Mouse (Mus musculus) lung, embryonic 14.5 days (tissue): ENCODE data around the gene Zfp704. TPM values are rescaled to one million over a fixed set of nuclear protein-coding genes. Genes with fewer than 3 reads are reported as not detected.

Experiments
- ATAC-seq: fragments of 200-750 bp; cut with Nextera tagmentation; 2 replicates; pipeline ENCODE4 v1.8.0; 2017; ENCODE audit warnings: mild to moderate bottlenecking, moderate TSS enrichment, moderate library complexity; ENCODE audit not compliant: insufficient read depth
- DNase-seq: peaks from one replicate; pipeline ENCODE4 v3.0.0-alpha.2; 2015
- H3K27ac ChIP-seq: fragments of 300-500 bp; sonication (generic); 2 replicates; pipeline ENCODE4 v1.5.1; 2014; ENCODE audit warnings: low read depth, mild to moderate bottlenecking, moderate library complexity
- H3K27me3 ChIP-seq: fragments of 300-500 bp; sonication (generic); 2 replicates; pipeline ENCODE4 v1.6.1; 2014; ENCODE audit warnings: low read length, control low read depth; ENCODE audit not compliant: insufficient read depth
- H3K36me3 ChIP-seq: fragments of 300-500 bp; sonication (generic); 2 replicates; pipeline ENCODE4 v1.6.1; 2014; ENCODE audit warnings: control low read depth; ENCODE audit not compliant: insufficient read depth
- H3K4me1 ChIP-seq: fragments of 300-500 bp; sonication (generic); 2 replicates; pipeline ENCODE4 v1.6.1; 2014; ENCODE audit warnings: antibody characterized with exemption, control low read depth; ENCODE audit not compliant: insufficient read depth
- H3K4me2 ChIP-seq: fragments of 300-500 bp; sonication (generic); 2 replicates; pipeline ENCODE4 v1.6.1; 2014; ENCODE audit warnings: mild to moderate bottlenecking
- H3K4me3 ChIP-seq: fragments of 300-500 bp; sonication (generic); 2 replicates; pipeline ENCODE4 v1.5.1; 2014; ENCODE audit warnings: low read depth, low read length
- H3K9ac ChIP-seq: fragments of 300-500 bp; sonication (generic); 2 replicates; pipeline ENCODE4 v1.6.1; 2014
- H3K9me3 ChIP-seq: fragments of 300-500 bp; sonication (generic); 2 replicates; pipeline ENCODE4 v1.6.1; 2016; ENCODE audit warnings: low read depth, low read length, control low read depth
- CTCF ChIP-seq: IDR thresholded peaks from 2 replicates; pipeline ENCODE4 v1.5.1; 2016; ENCODE audit warnings: antibody characterized with exemption, low read depth
- WGBS: fragments of 180-500 bp; shearing (Covaris S2); extraction: QIAGEN DNeasy Blood & Tissue Kit; methylation state at CpG from one replicate; pipeline ENCODE4 v1.1.7; 2014; 5-methylcytosine and 5-hydroxymethylcytosine counted together
- polyA plus RNA-seq: library from polyadenylated mRNA; unstranded; fragments of >200 nt; fragmentation: Nextera tagmentation; extraction: Ambion mirVana; gene quantifications from 2 replicates; pipeline ENCODE4 v1.2.1, GENCODE M21; 2014

The Zfp704 gene
- polyA plus RNA-seq, 1 experiment from 2014 or later = 13.7 TPM

GRCm38 (mm10) chr3:9427826-9428225 is 182.1 kb downstream of the Zfp704 start:
- DNase-seq (no peak), ATAC-seq (no peak)
- H3K4me2 ChIP-seq = no peak overlapping the region
- H3K9ac ChIP-seq = no peak overlapping the region
- no peak overlapping the region for H3K4me3 ChIP-seq
- no peaks in the 10 kb centered on the region for H3K36me3 ChIP-seq
- H3K4me1 ChIP-seq = no peaks in the 10 kb centered on the region
- no peak overlapping the region for H3K27ac ChIP-seq
- no peak for TF ChIP-seq CTCF
- no peaks in the 10 kb centered on the region for H3K9me3 ChIP-seq
- no peaks in the 10 kb centered on the region for H3K27me3 ChIP-seq
- 73% methylated on average over 4 of the region's 4 CpGs for WGBS

GRCm38 (mm10) chr3:9425661-9426060 is 184.2 kb downstream of the Zfp704 start:
- Histone ChIP-seq H3K4me2 (no peak overlapping the region), H3K27ac (no peak overlapping the region), H3K36me3 (no peaks in the 10 kb centered on the region), H3K27me3 (no peaks in the 10 kb centered on the region), H3K9ac (no peak overlapping the region), H3K9me3 (no peaks in the 10 kb centered on the region), H3K4me1 (no peaks in the 10 kb centered on the region), H3K4me3 (no peak overlapping the region)
- DNase-seq (no peak), ATAC-seq (no peak)
- no peak for TF ChIP-seq CTCF
- 92% methylated on average over 5 of the region's 5 CpGs for WGBS

GRCm38 (mm10) chr3:9424637-9425036 is 185.2 kb downstream of the Zfp704 start:
- no peak overlapping the region for H3K4me2 ChIP-seq
- 86% methylated on average over 6 of the region's 6 CpGs for WGBS
- H3K27ac ChIP-seq = no peak overlapping the region
- ATAC-seq (no peak), DNase-seq (no peak)
- H3K36me3 ChIP-seq = no peaks in the 10 kb centered on the region
- no peaks in the 10 kb centered on the region for H3K27me3 ChIP-seq
- no peaks in the 10 kb centered on the region for H3K9me3 ChIP-seq
- TF ChIP-seq CTCF = no peak
- no peak overlapping the region for H3K9ac ChIP-seq
- H3K4me3 ChIP-seq = no peak overlapping the region
- no peaks in the 10 kb centered on the region for H3K4me1 ChIP-seq

- H3K27ac ChIP-seq = no peak overlapping the region
- no peak overlapping the region for H3K9ac ChIP-seq
- no peaks in the 10 kb centered on the region for H3K4me1 ChIP-seq
- H3K9me3 ChIP-seq = no peaks in the 10 kb centered on the region
- DNase-seq = no peak
- 89% methylated on average over 6 of the region's 6 CpGs for WGBS
- H3K4me3 ChIP-seq = no peak overlapping the region
- no peaks in the 10 kb centered on the region for H3K36me3 ChIP-seq
- no peak for TF ChIP-seq CTCF
- ATAC-seq = no peak
- H3K27me3 ChIP-seq = no peaks in the 10 kb centered on the region
- H3K4me2 ChIP-seq = no peak overlapping the region
Observed at GRCm38 (mm10) chr3:9423669-9424068, 186.2 kb downstream of the Zfp704 start.

GRCm38 (mm10) chr3:9408896-9409295 is 201.0 kb downstream of the Zfp704 start:
- no peak for ATAC-seq
- Histone ChIP-seq H3K4me1 (0 out of 2 replicates have a peak, but pooled peaks cover under 1% of the 10 kb centered on the region), H3K27me3 (no peaks in the 10 kb centered on the region), H3K27ac (no peak overlapping the region), H3K9me3 (no peaks in the 10 kb centered on the region), H3K4me3 (no peak overlapping the region), H3K36me3 (no peaks in the 10 kb centered on the region), H3K9ac (no peak overlapping the region), H3K4me2 (no peak overlapping the region)
- DNase-seq = no peak
- TF ChIP-seq CTCF = no peak
- 92% methylated on average over 4 of the region's 4 CpGs for WGBS

GRCm38 (mm10) chr3:9407801-9408200 is 202.1 kb downstream of the Zfp704 start:
- no peak for DNase-seq
- no peak for TF ChIP-seq CTCF
- Histone ChIP-seq H3K4me3 (no peak overlapping the region), H3K4me1 (0 out of 2 replicates have a peak, but pooled peaks cover 4% of the 10 kb centered on the region), H3K36me3 (no peaks in the 10 kb centered on the region), H3K9me3 (no peaks in the 10 kb centered on the region), H3K9ac (no peak overlapping the region), H3K27ac (no peak overlapping the region), H3K27me3 (no peaks in the 10 kb centered on the region), H3K4me2 (no peak overlapping the region)
- 57% methylated on average over 10 of the region's 10 CpGs for WGBS
- ATAC-seq = no peak

GRCm38 (mm10) chr3:9407119-9407546 is 202.8 kb downstream of the Zfp704 start:
- Histone ChIP-seq H3K9me3 (no peaks in the 10 kb centered on the region), H3K27ac (no peak overlapping the region), H3K4me3 (no peak overlapping the region), H3K4me2 (no peak overlapping the region), H3K4me1 (peaks cover 10% of the 10 kb centered on the region), H3K27me3 (no peaks in the 10 kb centered on the region), H3K36me3 (no peaks in the 10 kb centered on the region), H3K9ac (no peak overlapping the region)
- peak; percentile 68 for DNase-seq
- ATAC-seq = no peak
- no peak for TF ChIP-seq CTCF
- WGBS = 46% methylated on average over 9 of the region's 9 CpGs

- Histone ChIP-seq H3K27me3 (no peaks in the 10 kb centered on the region), H3K36me3 (no peaks in the 10 kb centered on the region), H3K4me1 (peaks cover 18% of the 10 kb centered on the region), H3K9me3 (no peaks in the 10 kb centered on the region), H3K4me3 (no peak overlapping the region), H3K9ac (no peak overlapping the region), H3K27ac (no peak overlapping the region), H3K4me2 (no peak overlapping the region)
- WGBS = 58% methylated on average over 9 of the region's 9 CpGs
- no peak for ATAC-seq
- peak; percentile 50 for DNase-seq
- no peak for TF ChIP-seq CTCF
Observed at GRCm38 (mm10) chr3:9405341-9405740, 204.5 kb downstream of the Zfp704 start.
